Mouse (Mus musculus): ENCODE measurements around the gene Scgb2b24. TPM values are rescaled to one million over a fixed set of nuclear protein-coding genes. Genes with fewer than 3 reads are reported as not detected.

Gene Scgb2b24
- not detected in 2 replicates for polyA plus RNA-seq (2012; ENCODE audit: low replicate concordance)

DNA sequence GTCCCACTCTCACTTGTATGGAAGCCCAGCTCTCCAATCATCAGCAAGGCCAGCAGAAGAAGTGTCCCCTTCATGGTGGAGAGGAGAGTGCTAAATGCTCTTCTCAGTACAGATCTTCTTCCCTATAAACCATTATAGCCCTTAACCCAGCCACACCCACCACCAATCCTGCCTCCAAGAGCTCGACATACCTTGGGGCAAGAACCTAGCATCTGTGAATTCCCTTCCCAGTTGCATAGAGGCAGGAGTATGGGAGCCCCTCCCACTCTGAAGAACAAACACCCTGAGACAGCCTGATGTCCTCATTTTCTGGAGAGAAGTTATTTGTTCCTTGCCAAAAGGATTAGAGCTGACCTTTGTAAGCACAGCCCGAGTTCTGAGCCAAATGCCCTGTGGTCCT is at the start of gene Scgb2b24:
TSS of gene Scgb2b24 (minus strand) at position 101 of the 400 bp plus-strand sequence.

DNA sequence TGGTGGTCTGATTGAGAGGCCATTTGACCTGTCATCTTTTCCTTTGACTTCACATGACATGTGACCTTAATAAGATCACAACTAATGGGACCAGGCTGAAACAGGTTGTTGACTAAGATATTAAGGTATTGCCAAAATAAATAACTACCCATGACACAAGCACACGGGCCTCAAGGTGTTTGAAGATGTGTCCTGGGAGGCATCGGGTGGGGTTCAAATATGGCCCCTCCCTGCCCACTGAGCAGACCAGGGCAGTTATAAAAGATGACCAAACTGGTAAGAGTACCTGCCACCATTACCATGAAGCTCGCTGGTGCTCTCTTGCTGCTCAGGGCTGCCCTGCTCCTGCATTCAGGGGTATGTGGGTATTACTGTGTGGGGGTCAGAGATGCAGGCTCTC is 4.4 kb upstream of the Scgb2b24 start, which contains the start of gene Scgb1b24:
TSS of gene Scgb1b24 (plus strand) at position 301 of the 400 bp plus-strand sequence.

Other genes with a start within 250 kb of the Scgb2b24 start
- gene Scgb2b21, start 218.9 kb downstream of the Scgb2b24 start, polyA plus RNA-seq (2012; ENCODE audit: low replicate concordance): not detected in 2 replicates
- not detected in 2 replicates for gene Scgb1b24, start 4.5 kb upstream of the Scgb2b24 start, polyA plus RNA-seq (2012; ENCODE audit: low replicate concordance)
- gene Scgb2b26, start 205.7 kb upstream of the Scgb2b24 start, polyA plus RNA-seq (2012; ENCODE audit: low replicate concordance): not detected in 2 replicates